ENCODE assay signal across 8 mouse cellular contexts in genomic region chr1:131867093-131867945, GRCm38 (mm10). TPM values are rescaled to one million over a fixed set of nuclear protein-coding genes. Genes with fewer than 3 reads are reported as not detected.
DNase-seq lines count a peak whose midpoint lies in the region; ATAC-seq lines count a peak whose summit lies in the region.

Gene Rab29, plus strand, starts transcription at chr1:131867224.

- peak within 1 kb of the TSS; percentile 67 for H3K4me3 ChIP-seq in intestine, embryonic 14.5 days (ENCODE audit: low read depth, low read length)

- no peaks in the 10 kb centered on the region for H3K36me3 ChIP-seq in intestine, embryonic 14.5 days (ENCODE audit: control insufficient read depth, insufficient read depth, low read length)

- H3K9ac ChIP-seq in intestine, embryonic 14.5 days (ENCODE audit: low read length) = peak within 1 kb of the TSS; percentile 58

- no peaks in the 10 kb centered on the region; the same call in 1 of the 2 replicates for H3K4me1 ChIP-seq in intestine, embryonic 14.5 days (replicated peaks; ENCODE audit: control insufficient read depth, insufficient read depth, low read length)

- H3K27ac ChIP-seq in intestine, embryonic 14.5 days (ENCODE audit: low read depth) = no peak within 1 kb of the TSS

- WGBS in intestine, embryonic 14.5 days = 1% methylated on average over 46 of the region's 46 CpGs

- ATAC-seq in intestine, embryonic 14.5 days (replicated peaks; ENCODE audit: low FRiP score, low TSS enrichment, low read depth) = peak; percentile 90

- no peaks in the 10 kb centered on the region for H3K27me3 ChIP-seq in intestine, embryonic 14.5 days (replicated peaks; ENCODE audit: control insufficient read depth, insufficient read depth, low read length)

- no peaks in the 10 kb centered on the region for H3K9me3 ChIP-seq in intestine, embryonic 14.5 days (ENCODE audit: control insufficient read depth, low read length)

- intact Hi-C loops in left cerebral cortex, postnatal 14 days (cut with DNase I) = no loop called here

- H3K4me2 ChIP-seq in intestine, embryonic 14.5 days (ENCODE audit: low read length) = peak within 1 kb of the TSS; percentile 75

- DNase-seq in adrenal gland, adult 18-20 months (ENCODE audit: low spot score in 2 of 2) = peak; percentile 84 to 86
- DNase-seq in embryo, embryonic 11 days = peak; percentile 95
- DNase-seq in gastrocnemius, postnatal 25 days = peak; percentile 88
- DNase-seq in intestine, embryonic 14.5 days (ENCODE audit: low spot score) = peak; percentile 93
- DNase-seq in left cerebral cortex, postnatal 14 days (ENCODE audit: low spot score in 2 of 2) = peak; percentile 91 to 97
- DNase-seq in mesoderm, embryonic 11.5 days (ENCODE audit: low read depth, low spot score) = peak; percentile 91
- peak; percentile 86 to 87 for DNase-seq in right cerebral cortex, postnatal 36 days (ENCODE audit: low spot score in 2 of 2)
- DNase-seq in yolk sac, embryonic 10.5 days (ENCODE audit: low spot score) = peak; percentile 84

RNA-seq across cellular contexts. Expression of gene Rab29, which starts in this region (rescaled TPM):
- total RNA-seq in adrenal gland, adult 18-20 months (2021) = 10 to 100 TPM; 14.2 to 14.5 TPM
- total RNA-seq in gastrocnemius, postnatal 25 days (2021) = 1 to 10 TPM; 6.4 to 7.4 TPM
- polyA plus RNA-seq in intestine, embryonic 14.5 days (2014; fragmentation: Nextera tagmentation; extraction: Ambion mirVana) = 17.6 and 18.4 TPM in 2 replicates
- total RNA-seq in left cerebral cortex, postnatal 14 days (2021) = 1 to 10 TPM; 5.7 to 7.7 TPM
